Mouse (Mus musculus) ES-Bruce4 (cell line): ENCODE data around the gene Ccn6. TPM values are rescaled to one million over a fixed set of nuclear protein-coding genes. Genes with fewer than 3 reads are reported as not detected.

ENCODE experiments used
- H3K27ac ChIP-seq: 2 replicates; pipeline ENCODE4 v1.5.1; 2012; ENCODE audit warnings: low read length, inconsistent platforms; ENCODE audit not compliant: insufficient read depth
- H3K27me3 ChIP-seq: 2 replicates; pipeline ENCODE4 v1.6.1; 2012; ENCODE audit warnings: mild to moderate bottlenecking, low read length, inconsistent platforms; ENCODE audit not compliant: control insufficient read depth, poor library complexity, insufficient read depth, severe bottlenecking
- H3K36me3 ChIP-seq: 2 replicates; pipeline ENCODE4 v1.6.1; 2012; ENCODE audit warnings: inconsistent platforms, mild to moderate bottlenecking, low read length, moderate library complexity; ENCODE audit not compliant: control insufficient read depth, poor library complexity, insufficient read depth, severe bottlenecking
- H3K4me1 ChIP-seq: one replicate; pipeline ENCODE4 v1.8.1; 2011; ENCODE audit warnings: low read length; ENCODE audit not compliant: control insufficient read depth, insufficient read depth
- H3K4me3 ChIP-seq: 2 replicates; pipeline ENCODE4 v1.5.1; 2011; ENCODE audit warnings: low read depth, mild to moderate bottlenecking, low read length
- H3K9ac ChIP-seq: 2 replicates; pipeline ENCODE4 v1.6.1; 2012; ENCODE audit warnings: low read depth, mild to moderate bottlenecking, inconsistent platforms; ENCODE audit not compliant: poor library complexity, severe bottlenecking
- H3K9me3 ChIP-seq: replicated peaks from 2 replicates; pipeline ENCODE4 v1.6.1; 2012; ENCODE audit warnings: mild to moderate bottlenecking, low read length, inconsistent platforms; ENCODE audit not compliant: control insufficient read depth, poor library complexity, insufficient read depth, severe bottlenecking
- CTCF ChIP-seq: IDR thresholded peaks from one replicate; pipeline ENCODE4 v1.8.1; 2011; ENCODE audit warnings: low read depth, low read length
- EP300 ChIP-seq: IDR thresholded peaks from 2 replicates; pipeline ENCODE4 v1.6.1; 2011; ENCODE audit warnings: low read depth, low read length; ENCODE audit not compliant: insufficient read depth
- POLR2A ChIP-seq: IDR thresholded peaks from one replicate; pipeline ENCODE4 v1.8.1; 2011; ENCODE audit warnings: low read length; ENCODE audit not compliant: insufficient read depth
- polyA plus RNA-seq: library from polyadenylated mRNA; stranded (reverse); fragments of >200 nt; gene quantifications from 2 replicates; pipeline ENCODE4 v1.2.4, GENCODE M21; 2011; ENCODE audit warnings: low read depth; ENCODE audit not compliant: missing spikeins, insufficient read depth, insufficient read length

Ccn6 gene
- polyA plus RNA-seq, 1 experiment = not detected

GRCm38 (mm10) chr10:39192673-39193072 lies 29.1 kb upstream of the Ccn6 start:
- no peaks in the 10 kb centered on the region for H3K36me3 ChIP-seq
- TF ChIP-seq CTCF (no peak), EP300 (no peak), POLR2A (no peak)
- no peaks in the 10 kb centered on the region for H3K4me1 ChIP-seq
- no peak overlapping the region for H3K9ac ChIP-seq
- no peaks in the 10 kb centered on the region; the same call in 1 of the 2 replicates for H3K27me3 ChIP-seq
- no peak overlapping the region for H3K27ac ChIP-seq
- no peaks in the 10 kb centered on the region for H3K9me3 ChIP-seq
- no peak overlapping the region for H3K4me3 ChIP-seq

- H3K27me3 ChIP-seq = no peaks in the 10 kb centered on the region
- H3K27ac ChIP-seq = no peak overlapping the region
- H3K36me3 ChIP-seq = no peaks in the 10 kb centered on the region
- H3K4me1 ChIP-seq = no peaks in the 10 kb centered on the region
- H3K9ac ChIP-seq = no peak overlapping the region
- TF ChIP-seq EP300 (no peak), CTCF (no peak), POLR2A (no peak)
- no peaks in the 10 kb centered on the region for H3K9me3 ChIP-seq
- H3K4me3 ChIP-seq = no peak overlapping the region
Observed at GRCm38 (mm10) chr10:39185545-39185906, 21.9 kb upstream of the Ccn6 start.

GRCm38 (mm10) chr10:39184864-39185544 lies 21.4 kb upstream of the Ccn6 start:
- no peaks in the 10 kb centered on the region for H3K9me3 ChIP-seq
- H3K27me3 ChIP-seq = no peaks in the 10 kb centered on the region
- no peak overlapping the region for H3K27ac ChIP-seq
- no peak for TF ChIP-seq POLR2A
- no peak for TF ChIP-seq EP300
- no peak for TF ChIP-seq CTCF
- no peak overlapping the region for H3K4me3 ChIP-seq
- no peaks in the 10 kb centered on the region for H3K36me3 ChIP-seq
- H3K4me1 ChIP-seq = no peaks in the 10 kb centered on the region
- H3K9ac ChIP-seq = no peak overlapping the region

- Histone ChIP-seq H3K4me1 (no peaks in the 10 kb centered on the region), H3K27me3 (no peaks in the 10 kb centered on the region), H3K4me3 (no peak overlapping the region), H3K9me3 (no peaks in the 10 kb centered on the region), H3K36me3 (no peaks in the 10 kb centered on the region), H3K27ac (no peak overlapping the region), H3K9ac (no peak overlapping the region)
- TF ChIP-seq POLR2A (no peak), CTCF (no peak), EP300 (no peak)
Observed at GRCm38 (mm10) chr10:39176981-39177380, 13.4 kb upstream of the Ccn6 start.

GRCm38 (mm10) chr10:39173077-39173476 lies 9.5 kb upstream of the Ccn6 start:
- H3K4me1 ChIP-seq = no peaks in the 10 kb centered on the region
- H3K36me3 ChIP-seq = no peaks in the 10 kb centered on the region
- H3K27ac ChIP-seq = no peak overlapping the region
- TF ChIP-seq CTCF = no peak
- TF ChIP-seq EP300 = no peak
- no peak for TF ChIP-seq POLR2A
- no peak overlapping the region for H3K9ac ChIP-seq
- H3K27me3 ChIP-seq = no peaks in the 10 kb centered on the region
- H3K4me3 ChIP-seq = no peak overlapping the region
- no peaks in the 10 kb centered on the region for H3K9me3 ChIP-seq

GRCm38 (mm10) chr10:39172540-39172931 lies 8.9 kb upstream of the Ccn6 start:
- TF ChIP-seq EP300 (no peak), POLR2A (no peak), CTCF (no peak)
- no peak overlapping the region for H3K27ac ChIP-seq
- no peak overlapping the region for H3K4me3 ChIP-seq
- H3K4me1 ChIP-seq = no peaks in the 10 kb centered on the region
- H3K27me3 ChIP-seq = no peaks in the 10 kb centered on the region
- H3K36me3 ChIP-seq = no peaks in the 10 kb centered on the region
- H3K9ac ChIP-seq = no peak overlapping the region
- H3K9me3 ChIP-seq = no peaks in the 10 kb centered on the region
